Mouse (Mus musculus) stomach, embryonic 15.5 days (tissue): ENCODE measurements around the gene Zfr. TPM values are rescaled to one million over a fixed set of nuclear protein-coding genes. Genes with fewer than 3 reads are reported as not detected.
"Not testable (repeated sequence)": the region's sequence is repeated elsewhere in the genome, so short reads cannot be mapped to it uniquely, and the experiment has no call there.

Experiments used
- ATAC-seq: fragments of 200-750 bp; cut with Nextera tagmentation; 2 replicates; pipeline ENCODE4 v1.8.0; 2017; ENCODE audit warnings: low read depth, moderate number of reproducible peaks, moderate TSS enrichment; ENCODE audit not compliant: insufficient read depth, low FRiP score
- H3K27ac ChIP-seq: fragments of 300-500 bp; sonication (generic); 2 replicates; pipeline ENCODE4 v1.5.1; 2015; ENCODE audit warnings: mild to moderate bottlenecking, inconsistent platforms
- H3K27me3 ChIP-seq: fragments of 300-500 bp; sonication (generic); replicated peaks from 2 replicates; pipeline ENCODE4 v1.6.1; 2015; ENCODE audit warnings: inconsistent platforms
- H3K36me3 ChIP-seq: fragments of 300-500 bp; sonication (generic); 2 replicates; pipeline ENCODE4 v1.6.1; 2015; ENCODE audit warnings: inconsistent platforms
- H3K4me1 ChIP-seq: fragments of 300-500 bp; sonication (generic); 2 replicates; pipeline ENCODE4 v1.6.1; 2015; ENCODE audit warnings: inconsistent platforms
- H3K4me2 ChIP-seq: fragments of 300-500 bp; sonication (generic); 2 replicates; pipeline ENCODE4 v1.6.1; 2015; ENCODE audit warnings: mild to moderate bottlenecking, inconsistent platforms
- H3K4me3 ChIP-seq: fragments of 300-500 bp; sonication (generic); replicated peaks from 2 replicates; pipeline ENCODE4 v1.5.1; 2015; ENCODE audit warnings: inconsistent platforms
- H3K9ac ChIP-seq: fragments of 300-500 bp; sonication (generic); 2 replicates; pipeline ENCODE4 v1.6.1; 2015; ENCODE audit warnings: inconsistent platforms
- H3K9me3 ChIP-seq: fragments of 300-500 bp; sonication (generic); 2 replicates; pipeline ENCODE4 v1.6.1; 2016; ENCODE audit warnings: inconsistent platforms
- WGBS: fragments of 180-500 bp; shearing (Covaris S2); methylation state at CpG from one replicate; pipeline ENCODE4 v1.1.7; 2015; 5-methylcytosine and 5-hydroxymethylcytosine counted together
- polyA plus RNA-seq: library from polyadenylated mRNA; unstranded; fragments of >200 nt; fragmentation: Nextera tagmentation; extraction: Ambion mirVana; gene quantifications from 2 replicates; pipeline ENCODE4 v1.2.1, GENCODE M21; 2015

Zfr gene
- polyA plus RNA-seq, 1 experiment from 2014 or later: 105 TPM

DNA sequence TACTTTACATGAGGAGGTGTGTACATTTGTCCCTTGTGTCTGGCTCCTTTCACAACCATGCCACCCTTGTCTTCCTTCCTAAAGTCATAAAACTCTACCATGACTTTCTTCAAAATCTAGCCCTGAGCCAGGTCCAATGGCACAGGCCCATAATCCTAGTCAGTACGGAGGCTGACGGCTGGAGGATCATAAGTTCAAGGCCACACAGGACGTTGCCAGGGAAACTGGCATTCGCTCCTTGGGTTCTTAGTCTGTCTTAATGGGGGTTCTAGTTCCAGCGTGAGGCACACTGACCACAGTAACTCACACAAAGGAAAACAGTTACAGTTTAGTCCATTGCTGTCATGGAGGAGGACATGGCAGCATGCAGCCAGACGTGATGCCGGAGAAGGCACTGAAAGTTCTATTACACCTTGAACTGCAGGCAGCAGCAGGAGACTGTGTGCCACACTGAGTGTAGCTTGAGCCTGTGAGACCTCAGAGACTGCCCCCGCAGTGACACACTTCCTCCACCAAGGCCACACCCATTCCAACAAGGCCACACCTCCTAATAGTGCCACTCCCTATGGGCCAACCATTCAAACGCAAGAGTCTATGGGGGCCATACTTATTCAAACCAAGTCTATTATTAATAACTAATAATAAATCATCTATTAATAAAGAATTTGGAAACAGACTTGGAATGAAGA is 26.5 kb upstream of the Zfr start:
- Histone ChIP-seq H3K36me3 (no peaks in the 10 kb centered on the region), H3K27ac (no peak overlapping the region)

DNA sequence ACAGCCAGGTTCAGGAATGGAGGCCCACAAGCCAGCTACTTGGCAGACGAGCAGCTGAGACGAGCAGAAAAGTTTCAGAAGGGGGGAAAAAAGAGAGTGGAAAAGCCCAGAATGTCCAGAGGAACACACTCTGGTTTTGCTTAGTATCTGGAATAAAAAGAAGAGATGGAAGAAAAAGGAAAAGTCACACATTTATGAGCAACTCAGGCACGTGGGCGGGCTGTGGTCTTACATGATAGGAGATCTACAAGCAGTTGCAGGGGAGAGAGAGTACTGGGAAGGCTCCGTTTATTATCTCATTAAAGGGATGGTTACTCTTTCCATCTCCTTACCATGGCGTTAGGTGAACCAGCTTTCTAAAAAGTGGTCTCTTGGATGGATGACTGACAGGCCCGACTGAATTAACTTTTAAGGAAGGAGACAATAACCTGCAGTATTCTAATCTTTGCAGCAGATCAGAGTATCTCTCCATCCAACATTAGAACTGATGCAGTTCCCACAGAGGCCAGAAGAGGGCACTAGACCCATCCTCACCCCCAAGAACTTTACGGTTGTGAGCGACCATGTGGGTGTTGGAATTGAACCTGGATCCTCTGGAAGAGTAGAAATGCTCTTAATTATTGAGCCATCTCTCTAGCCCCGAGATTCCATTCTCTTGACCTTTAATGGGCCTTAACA is 25.7 kb upstream of the Zfr start:
- Histone ChIP-seq H3K27me3 (no peaks in the 10 kb centered on the region), H3K27ac (no peak overlapping the region), H3K9me3 (no peaks in the 10 kb centered on the region), H3K4me2 (no peak overlapping the region), H3K9ac (no peak overlapping the region), H3K4me1 (no peaks in the 10 kb centered on the region), H3K4me3 (no peak overlapping the region), H3K36me3 (no peaks in the 10 kb centered on the region)
- no peak for ATAC-seq
- 63% methylated on average over 10 of the region's 10 CpGs for WGBS

More for the DNA sequence above, 26.5 kb upstream of the Zfr start:
- Histone ChIP-seq H3K4me3 (no peak overlapping the region), H3K9me3 (no peaks in the 10 kb centered on the region), H3K9ac (no peak overlapping the region), H3K4me2 (no peak overlapping the region), H3K4me1 (no peaks in the 10 kb centered on the region), H3K27me3 (no peaks in the 10 kb centered on the region)
- WGBS: 89% methylated on average over 9 of the region's 9 CpGs
- no peak for ATAC-seq

DNA sequence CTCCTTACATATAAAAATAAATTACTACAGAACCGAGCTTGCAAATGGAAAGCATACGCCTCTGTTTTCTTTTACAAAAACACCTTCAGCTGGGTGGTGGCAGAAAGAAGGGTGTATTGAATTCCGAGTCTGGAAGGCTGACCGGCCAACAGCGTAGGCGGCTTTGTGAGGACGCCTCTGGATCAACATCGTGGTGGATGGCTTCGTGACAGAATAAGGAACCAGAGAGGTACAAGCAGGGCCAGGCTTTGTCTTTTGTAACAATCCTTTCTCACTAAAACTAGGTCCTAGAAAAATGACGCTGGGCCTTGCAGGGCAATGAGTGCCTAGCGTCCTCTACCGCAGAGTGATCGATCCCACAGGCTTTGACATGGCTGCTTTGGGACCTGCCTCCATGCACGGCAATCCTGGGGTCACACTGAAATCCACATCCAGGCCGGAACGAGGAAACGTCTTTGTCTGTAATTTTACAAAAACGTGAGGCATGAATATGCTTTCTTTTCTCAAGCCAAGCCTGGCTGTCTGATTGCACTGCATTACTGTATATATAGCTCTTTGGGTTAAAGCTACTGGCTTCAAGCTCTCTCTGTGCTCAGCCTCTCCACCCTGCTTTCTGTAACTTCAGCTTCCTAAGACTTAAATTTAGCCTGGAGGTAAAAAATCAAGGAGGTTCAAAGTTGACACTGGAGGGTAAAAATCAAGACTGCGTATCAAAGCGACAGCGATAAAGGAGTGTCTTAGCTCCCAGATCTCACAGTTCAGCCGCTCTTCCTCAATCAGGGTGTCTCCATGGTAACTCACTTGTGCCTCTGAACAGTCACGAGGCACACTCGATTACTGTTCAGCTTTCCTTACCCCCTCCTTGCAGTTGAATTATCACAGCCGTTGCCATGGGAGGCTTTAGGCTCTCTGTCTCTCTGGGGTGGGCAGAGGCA is 24.3 kb upstream of the Zfr start:
- H3K9ac ChIP-seq: no peak overlapping the region
- no peaks in the 10 kb centered on the region for H3K4me1 ChIP-seq
- H3K36me3 ChIP-seq: no peaks in the 10 kb centered on the region
- H3K4me2 ChIP-seq: no peak overlapping the region
- no peaks in the 10 kb centered on the region for H3K9me3 ChIP-seq
- H3K27me3 ChIP-seq: no peaks in the 10 kb centered on the region
- no peak overlapping the region for H3K27ac ChIP-seq
- no peak overlapping the region for H3K4me3 ChIP-seq
- ATAC-seq: no peak
- 81% methylated on average over 25 of the region's 25 CpGs for WGBS

DNA sequence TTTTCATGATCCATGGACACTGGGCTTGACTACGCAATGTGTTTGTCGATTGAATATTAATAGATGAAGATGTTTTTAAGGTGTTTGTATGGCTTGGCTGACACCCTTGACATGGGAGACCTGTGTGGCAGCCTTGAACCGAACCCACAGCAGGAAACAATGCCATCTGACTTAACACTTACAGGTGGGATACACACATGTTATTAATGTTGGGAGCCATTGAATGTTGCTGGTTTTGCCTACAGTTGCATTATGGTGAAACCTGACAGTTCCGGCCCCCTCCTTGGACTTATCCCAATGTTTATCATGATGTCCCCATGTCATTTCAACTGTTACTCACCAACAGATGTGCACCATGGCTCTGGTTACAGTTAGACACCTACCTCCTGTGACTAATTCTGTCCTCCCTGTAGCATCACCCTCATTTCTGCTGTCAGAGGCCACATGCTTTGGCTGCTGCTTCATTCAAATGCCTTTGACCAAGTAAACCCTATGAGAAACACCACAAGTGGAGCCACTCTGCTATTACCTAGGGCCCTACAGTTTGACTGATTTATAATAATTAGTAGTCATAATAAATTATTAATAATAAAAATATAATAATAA is 23.6 kb upstream of the Zfr start:
- H3K36me3 ChIP-seq: no peaks in the 10 kb centered on the region
- no peak overlapping the region for H3K9ac ChIP-seq
- H3K4me1 ChIP-seq: no peaks in the 10 kb centered on the region
- H3K9me3 ChIP-seq: no peaks in the 10 kb centered on the region
- no peaks in the 10 kb centered on the region for H3K27me3 ChIP-seq
- no peak for ATAC-seq
- WGBS: 92% methylated on average over 4 of the region's 4 CpGs
- H3K27ac ChIP-seq: no peak overlapping the region
- no peak overlapping the region for H3K4me2 ChIP-seq
- H3K4me3 ChIP-seq: no peak overlapping the region

DNA sequence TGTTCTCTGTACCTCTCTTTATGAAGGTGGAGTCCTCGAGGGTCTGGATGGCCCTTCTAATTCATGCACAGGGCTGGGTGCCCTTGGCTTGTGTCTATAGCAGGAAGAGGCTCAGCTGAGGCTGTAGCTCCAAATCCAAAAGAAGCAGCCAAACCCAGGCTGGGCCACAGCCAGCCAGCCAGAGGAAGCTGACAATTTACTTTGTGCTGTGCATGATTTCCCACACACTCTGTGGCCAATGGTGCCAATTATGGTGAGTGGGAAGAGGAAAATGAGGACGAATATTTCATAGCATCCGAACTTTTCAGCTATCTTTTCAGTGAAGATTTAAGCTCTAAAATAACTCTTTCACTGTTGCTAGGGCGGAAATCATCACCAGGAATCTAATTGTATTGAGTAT is 21.2 kb upstream of the Zfr start:
- WGBS: 80% methylated on average over 4 of the region's 4 CpGs
- no peak overlapping the region for H3K4me2 ChIP-seq
- no peak for ATAC-seq
- H3K9ac ChIP-seq: no peak overlapping the region
- H3K9me3 ChIP-seq: no peaks in the 10 kb centered on the region
- H3K36me3 ChIP-seq: no peaks in the 10 kb centered on the region
- H3K27ac ChIP-seq: no peak overlapping the region
- H3K27me3 ChIP-seq: no peaks in the 10 kb centered on the region
- no peak overlapping the region for H3K4me3 ChIP-seq
- H3K4me1 ChIP-seq: no peaks in the 10 kb centered on the region

DNA sequence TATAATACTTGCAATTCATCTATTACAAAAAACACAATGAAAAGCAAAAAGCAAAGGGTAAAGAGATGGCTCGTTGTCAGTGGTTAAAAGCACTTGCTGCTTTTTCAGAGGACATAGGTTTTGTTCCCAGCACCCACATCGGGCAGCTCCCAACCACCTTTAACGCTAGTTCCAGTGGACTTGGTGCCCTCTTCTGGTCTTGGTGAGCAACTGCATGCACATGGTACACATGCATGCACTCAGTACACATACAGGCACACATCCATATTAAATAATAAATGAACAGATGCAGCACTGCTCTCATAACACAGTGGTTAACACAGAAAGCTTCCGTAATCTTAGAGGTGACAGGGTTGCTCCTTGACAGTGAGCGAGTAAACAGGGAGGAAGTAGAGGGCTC is 20.3 kb upstream of the Zfr start:
- H3K9ac ChIP-seq: no peak overlapping the region
- ATAC-seq: no peak
- H3K27ac ChIP-seq: no peak overlapping the region
- H3K4me1 ChIP-seq: no peaks in the 10 kb centered on the region
- no peak overlapping the region for H3K4me2 ChIP-seq
- H3K4me3 ChIP-seq: no peak overlapping the region
- H3K36me3 ChIP-seq: no peaks in the 10 kb centered on the region
- WGBS: 92% methylated on average over 5 of the region's 5 CpGs
- H3K9me3 ChIP-seq: no peaks in the 10 kb centered on the region
- H3K27me3 ChIP-seq: no peaks in the 10 kb centered on the region

DNA sequence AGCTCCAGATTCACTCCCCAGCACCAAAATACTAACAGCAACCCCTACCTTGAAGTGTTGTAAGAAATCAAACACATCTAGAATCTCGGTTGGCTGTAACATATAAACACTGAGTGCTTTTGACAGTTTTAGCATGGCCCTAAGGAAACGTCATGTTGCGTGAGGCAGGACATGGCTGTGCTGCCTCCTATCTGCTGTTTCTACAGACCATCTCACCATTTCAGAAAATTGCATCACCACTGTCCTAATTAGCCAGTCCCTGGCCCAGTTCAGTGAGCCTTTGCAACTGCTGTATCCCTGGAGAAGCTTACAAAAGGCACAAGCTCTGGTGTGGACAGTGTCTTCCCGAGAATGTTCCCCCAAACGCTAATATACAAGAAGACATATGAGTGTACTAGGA is 16.7 kb upstream of the Zfr start:
- Histone ChIP-seq H3K4me2 (no peak overlapping the region), H3K4me3 (no peak overlapping the region), H3K4me1 (no peaks in the 10 kb centered on the region), H3K9ac (no peak overlapping the region), H3K27ac (no peak overlapping the region), H3K9me3 (no peaks in the 10 kb centered on the region), H3K36me3 (no peaks in the 10 kb centered on the region), H3K27me3 (no peaks in the 10 kb centered on the region)
- ATAC-seq: no peak
- WGBS: 57% methylated on average over 5 of the region's 5 CpGs

DNA sequence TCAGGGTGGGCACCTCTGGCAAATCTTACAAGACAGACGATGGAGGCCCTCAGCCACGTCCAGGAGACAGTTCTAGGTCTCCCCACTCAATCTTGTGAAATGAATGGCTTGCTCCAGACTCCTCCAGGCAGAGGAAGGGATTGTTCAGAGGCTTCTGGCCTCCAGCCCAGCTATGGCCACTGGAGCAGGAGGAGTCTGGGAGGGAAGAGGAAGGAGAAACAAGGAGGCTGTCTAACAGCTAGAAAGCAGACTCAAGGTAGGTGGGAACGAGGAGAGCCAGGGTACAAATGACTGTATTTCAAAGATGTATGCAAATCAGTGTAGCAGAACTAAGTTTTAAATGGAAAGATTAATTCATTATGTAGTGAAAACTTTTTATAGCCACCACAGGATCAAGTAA is 13.9 kb upstream of the Zfr start:
- Histone ChIP-seq H3K9ac (no peak overlapping the region), H3K27me3 (no peaks in the 10 kb centered on the region), H3K9me3 (no peaks in the 10 kb centered on the region), H3K4me1 (no peaks in the 10 kb centered on the region), H3K27ac (no peak overlapping the region), H3K36me3 (no peaks in the 10 kb centered on the region), H3K4me2 (no peak overlapping the region), H3K4me3 (no peak overlapping the region)
- no peak; the same call in 1 of the 2 replicates for ATAC-seq
- WGBS: 51% methylated on average over 3 of the region's 3 CpGs

DNA sequence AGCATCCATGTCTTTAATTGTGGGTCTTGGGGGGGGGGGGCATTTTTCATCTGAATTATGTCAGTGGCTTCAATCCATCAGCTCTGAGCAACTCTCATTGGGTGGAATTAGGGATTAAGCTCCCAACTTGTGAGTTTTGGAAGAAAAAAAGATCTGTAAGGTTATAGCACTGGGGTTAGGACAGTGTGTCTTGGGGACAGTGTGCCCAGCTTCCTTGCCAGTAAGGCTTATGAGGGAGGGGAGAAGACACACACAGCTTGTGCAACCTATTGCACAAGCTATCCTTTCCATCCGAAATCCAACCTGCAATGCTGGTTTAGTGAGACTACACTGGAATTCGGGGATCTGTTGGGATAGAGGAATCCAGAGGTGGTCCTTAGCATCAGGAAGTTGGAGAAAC is 12.8 kb upstream of the Zfr start:
- H3K4me3 ChIP-seq: no peak overlapping the region
- 80% methylated on average over 2 of the region's 2 CpGs for WGBS

DNA sequence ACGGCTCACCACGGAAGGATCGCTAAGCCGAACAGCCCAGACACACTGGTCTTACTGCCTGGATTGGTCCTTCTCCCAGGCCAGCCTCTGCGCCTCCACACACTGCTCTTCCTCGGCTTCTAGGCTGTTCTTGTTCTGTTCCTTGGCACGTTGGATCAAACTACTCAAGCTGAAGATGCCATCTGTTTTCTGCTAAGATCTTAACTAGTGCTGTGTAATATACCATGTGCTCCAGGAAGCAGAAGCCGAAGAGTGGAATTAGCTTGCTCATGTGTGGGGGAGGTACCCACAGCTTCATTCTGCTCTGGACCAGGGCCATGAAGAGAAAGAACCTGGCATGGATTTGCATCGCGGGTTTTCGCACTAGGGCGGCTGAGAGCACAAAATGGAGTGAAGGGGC is 11.2 kb upstream of the Zfr start:
- Histone ChIP-seq H3K4me2 (no peak overlapping the region), H3K27me3 (no peaks in the 10 kb centered on the region), H3K9me3 (no peaks in the 10 kb centered on the region), H3K36me3 (no peaks in the 10 kb centered on the region), H3K4me1 (no peaks in the 10 kb centered on the region), H3K9ac (no peak overlapping the region), H3K27ac (no peak overlapping the region), H3K4me3 (no peak overlapping the region)
- 90% methylated on average over 12 of the region's 12 CpGs for WGBS
- no peak for ATAC-seq

More for the DNA sequence above, 12.8 kb upstream of the Zfr start:
- no peaks in the 10 kb centered on the region for H3K36me3 ChIP-seq
- no peaks in the 10 kb centered on the region for H3K9me3 ChIP-seq
- no peak overlapping the region for H3K9ac ChIP-seq
- no peak overlapping the region for H3K4me2 ChIP-seq
- no peaks in the 10 kb centered on the region for H3K27me3 ChIP-seq
- ATAC-seq: no peak
- H3K4me1 ChIP-seq: no peaks in the 10 kb centered on the region
- no peak overlapping the region for H3K27ac ChIP-seq

DNA sequence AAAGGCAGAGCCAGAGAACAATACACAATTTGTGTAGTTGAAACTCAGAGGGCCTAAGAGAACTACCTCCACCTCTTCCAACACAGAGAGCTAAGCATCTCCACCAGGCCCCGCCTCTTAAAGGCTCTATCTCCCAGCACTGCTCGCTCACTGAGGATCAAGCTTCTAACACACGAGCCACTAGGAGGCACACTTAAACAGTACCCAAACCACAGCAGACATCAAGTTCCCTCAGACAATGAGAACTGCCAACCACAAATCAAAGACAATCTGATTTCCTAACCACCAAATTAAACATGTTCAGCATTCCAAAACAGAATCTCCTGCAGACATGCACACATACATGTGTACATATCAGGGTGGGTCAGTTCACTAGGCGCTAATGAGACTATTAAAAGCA is 9.4 kb upstream of the Zfr start:
- no peaks in the 10 kb centered on the region for H3K4me1 ChIP-seq
- no peaks in the 10 kb centered on the region for H3K9me3 ChIP-seq
- no peak overlapping the region for H3K27ac ChIP-seq
- H3K9ac ChIP-seq: no peak overlapping the region
- no peak overlapping the region for H3K4me3 ChIP-seq
- no peaks in the 10 kb centered on the region for H3K36me3 ChIP-seq
- WGBS: 74% methylated on average over 4 of the region's 4 CpGs
- no peaks in the 10 kb centered on the region for H3K27me3 ChIP-seq
- ATAC-seq: no peak
- H3K4me2 ChIP-seq: no peak overlapping the region

DNA sequence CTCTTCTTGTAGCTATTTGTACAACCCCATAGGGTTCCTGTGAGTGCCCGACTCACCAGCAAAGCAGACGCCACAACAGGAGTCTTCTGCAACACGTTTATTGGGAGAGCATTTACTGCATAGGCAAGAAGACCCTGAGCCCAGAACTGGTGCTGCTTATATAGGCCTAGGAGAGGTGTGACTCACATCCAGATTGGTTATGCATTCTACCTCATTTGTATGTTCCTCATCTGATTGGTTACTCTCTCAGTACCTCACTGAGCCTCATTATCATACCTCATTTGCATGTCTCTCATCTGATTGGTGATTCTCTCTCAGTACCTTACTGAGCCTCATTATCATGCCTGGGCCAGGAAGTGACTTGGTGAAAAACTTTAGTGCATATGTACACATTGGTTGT is 8.7 kb upstream of the Zfr start:
- not testable (repeated sequence) for H3K9ac ChIP-seq, H3K36me3 ChIP-seq, ATAC-seq, H3K27me3 ChIP-seq, H3K4me1 ChIP-seq, H3K4me2 ChIP-seq, H3K9me3 ChIP-seq, H3K4me3 ChIP-seq, H3K27ac ChIP-seq
- 77% methylated on average over 3 of the region's 3 CpGs for WGBS
